In genomic region chr16:31149841-31150240, GRCm38 (mm10) we compare ENCODE assay signal across 30 mouse cellular contexts.
"Had no signal": no experiment of that assay in that cellular context is flagged by ENCODE, and none has a peak within 500 bp of the region (broad histone marks: within the 10 kb centered on the region; RNA-seq: fewer than 3 reads in every experiment).

No protein-coding gene starts in this region.

- H3K27me3 ChIP-seq: heart, embryonic 12.5 days; heart, embryonic 13.5 days; heart, embryonic 15.5 days; hindbrain, embryonic 12.5 days; hindbrain, embryonic 13.5 days; hindbrain, embryonic 15.5 days; intestine, embryonic 15.5 days; kidney, embryonic 15.5 days had no signal

- H3K9me3 ChIP-seq: heart, embryonic 10.5 days; heart, embryonic 12.5 days; heart, embryonic 13.5 days; heart, embryonic 15.5 days; hindbrain, embryonic 12.5 days; hindbrain, embryonic 15.5 days; intestine, embryonic 15.5 days; kidney, embryonic 15.5 days had no signal

- H3K27ac ChIP-seq: heart, embryonic 10.5 days; heart, embryonic 13.5 days; heart, embryonic 15.5 days; hindbrain, embryonic 10.5 days; hindbrain, embryonic 12.5 days; hindbrain, embryonic 13.5 days; hindbrain, embryonic 14.5 days; hindbrain, embryonic 15.5 days; hindbrain, postnatal 0 days; intestine, embryonic 15.5 days; kidney, embryonic 15.5 days; kidney, postnatal 0 days; layer of hippocampus, adult 2 months; left cerebral cortex, adult 2 months had no signal

- H3K4me1 ChIP-seq: heart, embryonic 10.5 days; heart, embryonic 12.5 days; heart, embryonic 13.5 days; heart, embryonic 15.5 days; hindbrain, embryonic 10.5 days; hindbrain, embryonic 12.5 days; hindbrain, embryonic 13.5 days; hindbrain, embryonic 15.5 days; intestine, embryonic 15.5 days; kidney, embryonic 15.5 days had no signal

- H3K9ac ChIP-seq: heart, embryonic 12.5 days; heart, embryonic 13.5 days; heart, embryonic 15.5 days; hindbrain, embryonic 12.5 days; hindbrain, embryonic 13.5 days; hindbrain, embryonic 14.5 days; hindbrain, embryonic 15.5 days; intestine, embryonic 15.5 days; kidney, embryonic 15.5 days had no signal

- DNase-seq: heart, postnatal 10 days; heart, postnatal 14 days; heart, postnatal 36 days; heart, postnatal 4 days; kidney, adult 11 months; kidney, adult 18-20 months; kidney, adult 2 months; kidney, adult 8-10 months; kidney, postnatal 10 days; kidney, postnatal 14 days; kidney, postnatal 25 days; kidney, postnatal 36 days; kidney, postnatal 4 days; layer of hippocampus, adult 9-11 months; layer of hippocampus, postnatal 36 days had no signal

- H3K4me3 ChIP-seq: heart, embryonic 10.5 days; heart, embryonic 12.5 days; heart, embryonic 13.5 days; heart, embryonic 15.5 days; hindbrain, embryonic 10.5 days; hindbrain, embryonic 12.5 days; hindbrain, embryonic 13.5 days; hindbrain, embryonic 15.5 days; intestine, embryonic 15.5 days; kidney, embryonic 15.5 days; layer of hippocampus, adult 2 months; left cerebral cortex, adult 2 months had no signal
